Mouse (Mus musculus) heart, postnatal 0 days (tissue): Measurements from ENCODE around the gene Alyref.

ENCODE experiments used
- CTCF ChIP-seq: IDR thresholded peaks from 2 replicates; pipeline ENCODE4 v1.5.1; 2016; ENCODE audit warnings: antibody characterized with exemption, control low read depth, low read depth
- EP300 ChIP-seq: IDR thresholded peaks from 2 replicates; pipeline ENCODE4 v1.6.1; 2016; ENCODE audit warnings: antibody characterized with exemption, low read depth

GRCm38 (mm10) chr11:120571754-120572416 lies 26.3 kb downstream of the Alyref start:
- no peak for TF ChIP-seq EP300
- TF ChIP-seq CTCF = no peak
